ENCODE assay signal across 15 mouse cellular contexts in genomic region chr6:29820926-29821325, GRCm38 (mm10).
"Had no signal": no experiment of that assay in that cellular context is flagged by ENCODE, and none has a peak within 500 bp of the region (broad histone marks: within the 10 kb centered on the region; RNA-seq: fewer than 3 reads in every experiment).

No protein-coding gene starts in this region.

- H3K4me3 ChIP-seq: liver, embryonic 13.5 days; liver, embryonic 15.5 days; megakaryocyte, embryonic 14.5 days; midbrain, embryonic 12.5 days; neural tube, embryonic 12.5 days; stomach, embryonic 15.5 days had no signal

- H3K27me3 ChIP-seq: liver, embryonic 13.5 days; liver, embryonic 15.5 days; megakaryocyte, embryonic 14.5 days; midbrain, embryonic 12.5 days; neural tube, embryonic 12.5 days; stomach, embryonic 15.5 days had no signal

- ATAC-seq: liver, postnatal 0 days had no signal

- H3K9me3 ChIP-seq: liver, embryonic 13.5 days; liver, embryonic 15.5 days; megakaryocyte, embryonic 14.5 days; midbrain, embryonic 12.5 days; neural tube, embryonic 12.5 days; stomach, embryonic 15.5 days had no signal

- H3K36me3 ChIP-seq: liver, embryonic 13.5 days; liver, embryonic 15.5 days; midbrain, embryonic 12.5 days; neural tube, embryonic 12.5 days; stomach, embryonic 15.5 days had no signal

- DNase-seq: liver, embryonic 13.5 days; liver, postnatal 0 days; lung, embryonic 14.5 days; midbrain, embryonic 14.5 days; right cerebral cortex, postnatal 14 days; thymus, adult 2 months; thymus, postnatal 25 days; thymus, postnatal 4 days had no signal

- H3K9ac ChIP-seq: liver, embryonic 13.5 days; liver, embryonic 15.5 days; liver, postnatal 0 days; lung, embryonic 14.5 days; midbrain, embryonic 12.5 days; neural tube, embryonic 12.5 days; stomach, embryonic 15.5 days had no signal

- H3K27ac ChIP-seq: liver, embryonic 13.5 days; liver, embryonic 15.5 days; macrophage; midbrain, embryonic 12.5 days; neural tube, embryonic 12.5 days; stomach, embryonic 15.5 days; stomach, postnatal 0 days had no signal

- H3K4me1 ChIP-seq: liver, embryonic 13.5 days; liver, embryonic 15.5 days; megakaryocyte, embryonic 14.5 days; neural tube, embryonic 12.5 days; stomach, embryonic 15.5 days had no signal

- H3K4me2 ChIP-seq: liver, embryonic 13.5 days; liver, embryonic 15.5 days; lung, embryonic 14.5 days; midbrain, embryonic 12.5 days; neural tube, embryonic 12.5 days; stomach, embryonic 15.5 days had no signal
